Mouse (Mus musculus) Patski (cell line): ENCODE data around the gene Mapk8ip2. TPM values are rescaled to one million over a fixed set of nuclear protein-coding genes. Genes with fewer than 3 reads are reported as not detected.
"Not testable (repeated sequence)": the region's sequence is repeated elsewhere in the genome, so short reads cannot be mapped to it uniquely, and the experiment has no call there.

Source experiments
- ATAC-seq: fragments of 100-300 bp; one replicate; pipeline ENCODE4 v1.8.0; 2021
- CTCF ChIA-PET: fragments of 350-600 bp; sonication (Branson Sonifier 250); formaldehyde crosslinking; loops from one replicate; lab custom pipeline; 2022; ENCODE audit warnings: inconsistent platforms; lab: Charles Lee
- POLR2A ChIA-PET: fragments of 350-600 bp; sonication (Branson Sonifier 250); formaldehyde crosslinking; loops from one replicate; lab custom pipeline; 2022; ENCODE audit warnings: antibody characterized with exemption, inconsistent platforms; lab: Charles Lee
- DNase-seq: peaks from one replicate; pipeline ENCODE4 v3.0.0-alpha.2; 2011; ENCODE audit warnings: low read depth, low spot score
- H3K27me3 ChIP-seq: fragments of 371-371 bp; one replicate; pipeline ENCODE4 v1.5.1; 2021
- CTCF ChIP-seq: fragments of 100-300 bp; IDR thresholded peaks from one replicate; pipeline ENCODE4 v1.5.1; 2021
- in situ Hi-C: fragments of 300-500 bp; cut with MboI; formaldehyde crosslinking; loops from 3 replicates; pipeline ENCODE4 v1.11.1; 2018; ENCODE audit warnings: low pct_unique_long_range_greater_than_20kb, mixed read lengths
- polyA plus RNA-seq: library from polyadenylated mRNA; unstranded; gene quantifications from one replicate; pipeline ENCODE4 v1.2.3, GENCODE M21; 2021

Gene Mapk8ip2
- polyA plus RNA-seq, 1 experiment from 2014 or later = 0.17 TPM

DNA sequence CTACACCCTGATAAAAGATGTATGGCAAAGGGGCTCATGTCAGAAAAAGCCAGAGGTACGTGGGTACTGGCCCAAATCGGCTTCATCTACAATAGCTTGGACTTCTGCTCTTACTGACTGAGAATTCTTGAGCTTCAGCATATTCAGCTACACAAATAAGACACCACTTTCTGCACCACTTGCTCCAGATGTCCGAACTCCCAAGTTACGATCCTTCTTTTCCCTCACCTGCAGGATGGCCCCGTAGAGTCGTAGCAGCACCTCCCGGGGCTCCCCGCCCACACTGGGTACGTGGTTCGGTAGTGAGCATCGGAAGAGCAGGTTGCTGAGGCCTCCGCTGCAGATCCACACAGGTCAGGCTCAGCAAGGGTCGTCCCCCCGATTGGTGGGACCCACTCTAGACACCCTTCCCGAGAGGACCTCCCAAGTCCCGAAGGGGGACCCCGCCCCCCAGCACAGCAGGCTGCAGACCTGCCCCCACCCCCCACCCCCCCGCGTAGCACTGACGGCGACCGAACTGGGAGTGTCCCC is 24.8 kb upstream of the Mapk8ip2 start:
- DNase-seq (no peak), ATAC-seq (no peak)
- in situ Hi-C loops = no loop called here
- CTCF ChIA-PET = interaction anchor here (1.2 to 1.4 kb wide), 2 partner anchors 13 to 38 kb away, joined by 3 to 4 read pairs; no protein-coding TSS in a partner anchor
- POLR2A ChIA-PET = interaction anchor here (1.1 kb wide), 1 partner anchor 55 kb away, joined by 6 read pairs; the partner anchor contains the start of gene Sco2
- no peaks in the 10 kb centered on the region for H3K27me3 ChIP-seq
- no peak for TF ChIP-seq CTCF

DNA sequence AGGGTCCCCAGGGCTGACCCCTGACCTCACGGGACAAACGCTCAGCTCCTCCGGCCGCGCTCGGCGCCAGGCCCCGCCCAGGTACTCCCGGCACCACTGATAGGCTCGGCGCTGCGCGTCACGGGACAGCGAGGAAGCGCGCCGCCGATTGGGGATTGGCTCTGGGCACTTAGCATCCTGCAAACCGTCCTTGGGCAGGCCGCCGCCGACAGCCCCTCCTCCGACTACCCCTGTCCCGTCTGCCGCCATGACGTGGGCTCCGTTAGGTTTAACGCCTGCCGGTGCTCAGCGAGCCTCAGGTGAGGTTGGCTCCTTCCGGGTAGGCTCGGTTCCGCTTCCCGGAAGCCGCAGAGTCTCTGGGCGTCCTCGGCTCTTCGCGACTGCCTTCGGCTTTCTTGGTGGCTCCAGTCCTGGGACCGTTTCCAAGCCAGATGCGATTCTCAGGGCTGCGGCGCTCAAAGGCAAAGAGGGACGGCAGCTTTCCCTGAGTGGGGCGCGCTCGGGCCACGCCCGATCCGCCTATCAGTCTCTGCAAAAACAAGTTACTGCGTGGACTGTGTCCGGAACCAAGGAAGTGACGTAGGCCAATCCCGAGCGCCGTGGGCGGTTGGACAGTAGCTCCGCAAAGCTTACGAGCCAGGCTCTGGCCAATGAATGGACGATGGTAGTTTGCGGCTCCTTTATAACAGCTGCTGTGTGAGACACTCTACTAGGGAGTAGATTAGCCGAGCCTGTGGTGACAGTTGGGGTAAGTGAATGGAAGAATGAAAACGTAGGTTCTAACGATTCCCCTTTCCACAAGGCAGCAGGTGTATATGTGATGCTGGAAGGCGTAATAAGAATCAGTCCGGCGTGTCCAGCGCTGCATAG is 24.1 kb upstream of the Mapk8ip2 start, which contains the start of the genes C730034F03Rik, Gm44502 and Chkb:
Gene C730034F03Rik (plus strand): TSS at position 238 of the 870 bp plus-strand sequence.
Gene Gm44502 (minus strand): TSS at position 345 of the 870 bp plus-strand sequence.
Gene Chkb (minus strand): TSS at position 557 of the 870 bp plus-strand sequence.
- POLR2A ChIA-PET = interaction anchor here (1.1 kb wide), 1 partner anchor 55 kb away, joined by 6 read pairs; the partner anchor contains the start of gene Sco2
- TF ChIP-seq CTCF = no peak
- peak; percentile 73 for DNase-seq
- peak; percentile 97 for ATAC-seq
- CTCF ChIA-PET = interaction anchor here (0.9 to 1.4 kb wide), 4 partner anchors 11 to 82 kb away, joined by 3 to 4 read pairs (median 3); no protein-coding TSS in a partner anchor
- no peaks in the 10 kb centered on the region for H3K27me3 ChIP-seq
- in situ Hi-C loops = no loop called here

DNA sequence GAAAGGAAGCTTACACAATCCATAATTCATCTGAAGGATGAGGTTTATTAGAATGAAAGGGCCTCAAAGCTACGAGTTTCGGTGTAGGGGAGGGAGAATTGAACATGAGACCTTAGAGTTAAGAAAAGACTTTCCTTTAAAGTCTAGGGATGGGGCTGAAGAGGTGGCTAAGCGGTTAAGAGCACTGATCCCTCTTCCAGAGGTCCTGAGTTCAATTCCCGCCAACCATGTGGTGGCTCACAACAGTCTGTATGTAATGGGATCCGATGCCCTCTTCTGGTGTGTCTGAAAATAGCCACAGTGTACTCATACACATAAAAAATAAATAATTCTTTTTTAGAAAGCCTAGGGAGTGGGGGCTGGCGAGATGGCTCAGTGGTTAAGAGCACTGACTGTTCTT is 23.4 kb upstream of the Mapk8ip2 start:
- ChIA-PET CTCF (interaction anchor here (0.9 to 1.4 kb wide), 4 partner anchors 10 to 82 kb away, joined by 3 to 4 read pairs (median 3); no protein-coding TSS in a partner anchor), POLR2A (interaction anchor here (0.6 to 1.1 kb wide), 2 partner anchors 37 to 56 kb away, joined by 3 to 6 read pairs; partner anchors contain the start of gene Sco2)
- ATAC-seq (no peak), DNase-seq (no peak)
- H3K27me3 ChIP-seq = no peaks in the 10 kb centered on the region
- in situ Hi-C loops = no loop called here
- no peak for TF ChIP-seq CTCF

DNA sequence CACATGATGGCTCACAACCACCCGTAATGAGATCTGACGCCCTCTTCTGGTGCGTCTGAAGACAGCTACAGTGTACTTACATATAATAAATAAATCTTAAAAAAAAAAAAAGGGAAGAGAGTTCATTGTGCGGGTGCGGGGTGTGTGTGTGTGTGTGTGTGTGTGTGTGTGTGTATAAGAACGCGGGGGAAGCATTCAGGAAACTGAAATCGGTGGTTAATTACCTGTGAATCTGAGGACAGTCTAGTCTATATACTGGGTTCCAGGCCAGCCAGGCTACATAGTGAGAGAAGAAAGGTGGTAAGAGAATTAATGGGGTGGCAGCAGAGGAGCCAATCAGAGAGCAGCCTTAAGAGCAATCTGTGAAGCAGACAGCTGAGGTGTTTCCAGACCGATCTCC is 22.9 kb upstream of the Mapk8ip2 start:
- ATAC-seq, H3K27me3 ChIP-seq, DNase-seq, in situ Hi-C loops: not testable (repeated sequence)
- CTCF ChIA-PET = interaction anchor here (0.7 to 1.0 kb wide), 2 partner anchors 83 to 100 kb away, joined by 3 read pairs; no protein-coding TSS in a partner anchor
- POLR2A ChIA-PET = interaction anchor here (0.6 kb wide), 1 partner anchor 37 kb away, joined by 3 read pairs; no protein-coding TSS in a partner anchor

DNA sequence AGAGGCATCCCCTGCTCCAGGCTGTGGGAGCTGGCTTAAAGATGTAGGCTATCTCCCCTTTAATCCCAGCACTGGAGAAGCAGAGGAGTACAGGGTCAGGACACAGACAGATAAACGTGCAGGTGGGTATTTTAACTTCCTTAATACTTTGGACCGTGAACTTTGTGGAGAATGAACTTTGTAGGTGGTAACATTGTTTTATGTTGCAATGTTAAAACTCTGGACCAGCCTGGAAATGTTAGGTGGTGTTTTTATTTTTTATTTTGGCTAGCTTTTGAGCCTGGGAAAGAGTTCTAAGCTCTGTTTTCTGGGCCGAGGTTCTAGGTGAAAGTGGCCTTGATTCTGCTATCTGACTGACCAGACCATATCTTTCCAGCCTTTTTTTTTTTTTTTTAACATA is 22.4 kb upstream of the Mapk8ip2 start:
- no peaks in the 10 kb centered on the region for H3K27me3 ChIP-seq
- ChIA-PET CTCF (interaction anchor here (0.7 kb wide), 1 partner anchor 99 kb away, joined by 3 read pairs; no protein-coding TSS in a partner anchor), POLR2A (interaction anchor here (0.6 kb wide), 1 partner anchor 57 kb away, joined by 4 read pairs; no protein-coding TSS in a partner anchor)
- no peak for DNase-seq
- ATAC-seq = no peak
- in situ Hi-C loops = no loop called here
- TF ChIP-seq CTCF = no peak

GRCm38 (mm10) chr15:89431806-89432205 is 21.9 kb upstream of the Mapk8ip2 start:
- H3K27me3 ChIP-seq = no peaks in the 10 kb centered on the region
- ChIA-PET POLR2A (interaction anchor here (0.6 kb wide), 1 partner anchor 56 kb away, joined by 4 read pairs; no protein-coding TSS in a partner anchor), CTCF (no interaction called here)
- no peak for TF ChIP-seq CTCF
- no peak for DNase-seq
- in situ Hi-C loops = no loop called here
- no peak for ATAC-seq

GRCm38 (mm10) chr15:89432946-89433345 is 20.8 kb upstream of the Mapk8ip2 start:
- DNase-seq (no peak), ATAC-seq (no peak)
- in situ Hi-C loops = no loop called here
- TF ChIP-seq CTCF = no peak
- POLR2A ChIA-PET = no interaction called here
- CTCF ChIA-PET = no interaction called here
- no peaks in the 10 kb centered on the region for H3K27me3 ChIP-seq

DNA sequence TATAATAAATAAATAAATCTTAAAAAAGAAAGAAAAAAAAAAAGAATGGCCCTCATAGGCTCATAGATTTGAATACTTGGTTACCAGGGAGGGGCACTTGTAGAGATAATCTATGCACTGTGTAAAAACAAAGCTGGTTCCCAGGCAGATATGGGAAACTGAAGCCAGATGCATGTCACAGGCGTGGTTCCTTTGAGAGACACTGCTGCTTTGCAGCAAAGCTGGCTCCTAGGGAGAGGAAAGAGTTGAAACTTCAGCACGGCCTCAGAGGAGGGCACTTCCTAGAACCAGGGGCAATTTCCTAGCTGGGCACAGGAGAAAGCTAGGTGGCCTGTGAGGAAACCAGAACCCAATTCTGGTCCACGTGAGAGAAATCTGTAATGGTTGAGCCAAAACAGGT is 19.6 kb upstream of the Mapk8ip2 start:
- H3K27me3 ChIP-seq = no peaks in the 10 kb centered on the region
- DNase-seq = no peak
- ChIA-PET POLR2A (no interaction called here), CTCF (no interaction called here)
- no peak for TF ChIP-seq CTCF
- in situ Hi-C loops = no loop called here
- no peak for ATAC-seq

GRCm38 (mm10) chr15:89435878-89436277 is 17.8 kb upstream of the Mapk8ip2 start:
- CTCF ChIA-PET = interaction anchor here (1.3 kb wide), 1 partner anchor 32 kb away, joined by 3 read pairs; no protein-coding TSS in a partner anchor
- H3K27me3 ChIP-seq = peaks cover under 1% of the 10 kb centered on the region
- in situ Hi-C loops = no loop called here
- DNase-seq (no peak), ATAC-seq (no peak)
- TF ChIP-seq CTCF = no peak
- POLR2A ChIA-PET = no interaction called here

DNA sequence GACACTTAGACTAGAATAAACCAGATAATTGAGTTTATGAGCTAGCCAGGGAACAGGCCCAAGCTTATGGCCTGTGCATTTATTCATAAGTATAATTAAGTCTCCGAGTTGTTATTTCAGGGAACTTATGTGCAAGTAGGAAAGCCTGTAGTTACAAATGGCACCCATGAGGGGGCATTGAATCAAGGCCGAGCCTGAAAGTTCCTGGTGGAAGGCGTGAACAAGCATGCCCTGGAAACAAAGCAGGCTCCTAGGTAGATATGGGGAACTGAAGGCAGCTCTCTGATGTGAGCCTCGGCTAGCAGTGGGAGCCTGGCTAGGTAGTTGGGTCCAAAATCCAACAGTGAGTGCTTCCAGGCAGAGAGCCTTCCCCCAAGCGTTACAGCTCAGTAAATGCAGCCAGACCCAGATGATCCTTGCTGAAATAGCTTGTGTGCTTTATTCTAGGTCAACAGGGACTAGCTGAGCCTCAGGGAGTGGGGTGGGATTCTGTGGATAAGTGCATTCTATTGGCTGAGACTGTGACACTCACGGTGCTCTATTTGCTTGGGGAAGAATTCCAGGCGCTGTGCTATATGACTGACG is 11.1 kb upstream of the Mapk8ip2 start:
- ChIA-PET CTCF (interaction anchor here (1.2 to 1.3 kb wide), 3 partner anchors 13 to 32 kb away, joined by 3 to 4 read pairs (median 3); partner anchors contain the start of genes C730034F03Rik, Chkb and Gm44502), POLR2A (no interaction called here)
- peaks cover 10% of the 10 kb centered on the region for H3K27me3 ChIP-seq
- DNase-seq (no peak), ATAC-seq (no peak)
- peak; percentile 41 for TF ChIP-seq CTCF
- in situ Hi-C loops = no loop called here
